Mouse (Mus musculus): ENCODE measurements around the gene Vps52.
A peak's percentile ranks its signal among the peaks of the same experiment; 100 is the strongest.

The Vps52 gene

GRCm38 (mm10) chr17:33920282-33921097, 35.1 kb upstream of the Vps52 start:
- peak; percentile 75 for DNase-seq (ENCODE audit: low read depth, low spot score)

- DNase-seq (ENCODE audit: low read depth, low spot score): no peak
These were observed 34.3 kb upstream of the Vps52 start for GRCm38 (mm10) chr17:33921361-33921760.

GRCm38 (mm10) chr17:33924577-33925283, 30.9 kb upstream of the Vps52 start:
- DNase-seq (ENCODE audit: low read depth, low spot score): no peak

GRCm38 (mm10) chr17:33925406-33926116, 30.1 kb upstream of the Vps52 start:
- no peak for DNase-seq (ENCODE audit: low read depth, low spot score)

- DNase-seq (ENCODE audit: low read depth, low spot score): no peak
These were observed 29.2 kb upstream of the Vps52 start for GRCm38 (mm10) chr17:33926207-33926932.

- DNase-seq (ENCODE audit: low read depth, low spot score): no peak
These were observed 27.2 kb upstream of the Vps52 start for GRCm38 (mm10) chr17:33928251-33928947.

GRCm38 (mm10) chr17:33929371-33930279, 26.0 kb upstream of the Vps52 start, which contains the start of gene Rgl2:
Gene Rgl2, plus strand, starts transcription at chr17:33929543.
- DNase-seq (ENCODE audit: low read depth, low spot score): peak; percentile 87

GRCm38 (mm10) chr17:33930280-33931158, 25.1 kb upstream of the Vps52 start:
- DNase-seq (ENCODE audit: low read depth, low spot score): no peak

GRCm38 (mm10) chr17:33931159-33931866, 24.3 kb upstream of the Vps52 start:
- DNase-seq (ENCODE audit: low read depth, low spot score): no peak

- DNase-seq (ENCODE audit: low read depth, low spot score): no peak
These were observed 23.7 kb upstream of the Vps52 start for GRCm38 (mm10) chr17:33931947-33932346.

GRCm38 (mm10) chr17:33932448-33932847, 23.2 kb upstream of the Vps52 start:
- no peak for DNase-seq (ENCODE audit: low read depth, low spot score)

GRCm38 (mm10) chr17:33932970-33933369, 22.6 kb upstream of the Vps52 start:
- DNase-seq (ENCODE audit: low read depth, low spot score): no peak

GRCm38 (mm10) chr17:33935422-33936055, 20.1 kb upstream of the Vps52 start:
- no peak for DNase-seq (ENCODE audit: low read depth, low spot score)

- no peak for DNase-seq (ENCODE audit: low read depth, low spot score)
These were observed 18.6 kb upstream of the Vps52 start for GRCm38 (mm10) chr17:33936993-33937392.

GRCm38 (mm10) chr17:33938783-33939182, 16.8 kb upstream of the Vps52 start:
- DNase-seq (ENCODE audit: low read depth, low spot score): no peak

GRCm38 (mm10) chr17:33940206-33940805, 15.3 kb upstream of the Vps52 start, which contains the start of the genes Pfdn6 and Wdr46:
Gene Pfdn6, minus strand, starts transcription at chr17:33940343.
Gene Wdr46, plus strand, starts transcription at chr17:33940660.
- DNase-seq (ENCODE audit: low read depth, low spot score): peak; percentile 83

GRCm38 (mm10) chr17:33940981-33941380, 14.6 kb upstream of the Vps52 start:
- no peak for DNase-seq (ENCODE audit: low read depth, low spot score)
